Mouse (Mus musculus): ENCODE measurements around the gene Siae. TPM values are rescaled to one million over a fixed set of nuclear protein-coding genes. Genes with fewer than 3 reads are reported as not detected.

The Siae gene
- total RNA-seq, 1 experiment from 2014 or later, result 4.7 TPM

DNA sequence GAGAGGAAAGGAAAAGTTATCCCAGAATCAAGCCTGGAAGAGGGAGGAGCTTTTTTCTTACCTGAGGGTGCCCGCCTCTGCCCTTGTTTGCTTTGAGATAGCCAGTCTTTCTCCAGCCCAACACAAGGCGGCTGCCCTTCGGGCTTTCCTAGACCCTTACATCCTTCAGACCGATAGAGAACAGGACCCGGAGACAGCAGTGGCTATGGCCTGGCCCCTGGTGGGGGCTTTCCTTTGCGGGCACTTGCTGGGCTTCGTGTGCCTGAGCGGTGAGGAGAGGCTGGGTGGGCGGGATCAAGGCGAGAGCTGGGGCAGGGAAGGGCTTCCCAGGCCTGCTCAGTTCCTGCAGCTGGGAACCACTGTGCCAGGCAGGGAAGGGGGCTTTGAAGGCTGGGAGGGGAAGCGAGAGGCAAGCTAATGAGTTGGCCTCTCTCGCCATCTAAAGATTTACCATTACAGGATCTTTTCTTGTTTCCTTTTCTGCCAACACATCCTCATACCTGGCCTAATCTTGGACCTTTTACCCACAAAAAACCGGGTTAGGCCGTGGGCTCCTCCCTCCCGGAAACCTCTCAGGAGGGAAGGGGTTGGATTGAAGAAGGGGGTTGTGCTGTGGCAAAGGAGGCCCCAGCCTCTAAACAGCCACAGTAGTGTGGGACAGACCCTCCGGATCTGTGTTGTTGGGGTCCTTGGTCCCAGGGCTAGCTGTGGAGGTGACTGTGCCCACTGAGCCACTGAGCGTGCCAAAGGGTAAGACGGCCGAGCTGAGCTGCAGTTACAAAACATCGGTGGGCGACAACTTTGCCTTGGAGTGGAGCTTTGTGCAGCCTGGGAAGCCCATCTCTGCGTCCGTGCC is 16.1 kb upstream of the Siae start, which contains the start of gene Vsig2:
Gene Vsig2 (plus strand): TSS at position 86 of the 856 bp plus-strand sequence.
- ATAC-seq (replicated peaks; ENCODE audit: insufficient number of reproducible peaks, low FRiP score, low TSS enrichment, poor library complexity, severe bottlenecking), result no peak

DNA sequence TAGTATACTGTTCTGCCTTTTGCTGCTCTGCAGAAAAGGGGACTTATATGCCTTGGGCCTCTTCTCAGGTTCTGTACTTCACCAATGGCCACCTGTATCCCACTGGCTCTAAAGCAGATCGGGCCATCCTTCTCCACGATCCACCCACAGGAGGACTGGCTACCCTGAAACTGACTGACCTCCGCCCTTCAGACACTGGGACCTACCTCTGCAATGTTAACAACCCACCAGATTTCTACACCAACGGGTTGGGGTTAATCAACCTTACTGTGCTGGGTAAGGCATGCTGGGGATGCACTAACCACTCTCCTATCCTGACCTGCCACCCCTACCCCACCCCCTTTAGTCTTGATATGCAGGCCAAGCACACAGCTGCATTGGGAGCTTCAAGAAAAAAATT is 15.3 kb upstream of the Siae start:
- no peak for ATAC-seq (replicated peaks; ENCODE audit: insufficient number of reproducible peaks, low FRiP score, low TSS enrichment, poor library complexity, severe bottlenecking)

DNA sequence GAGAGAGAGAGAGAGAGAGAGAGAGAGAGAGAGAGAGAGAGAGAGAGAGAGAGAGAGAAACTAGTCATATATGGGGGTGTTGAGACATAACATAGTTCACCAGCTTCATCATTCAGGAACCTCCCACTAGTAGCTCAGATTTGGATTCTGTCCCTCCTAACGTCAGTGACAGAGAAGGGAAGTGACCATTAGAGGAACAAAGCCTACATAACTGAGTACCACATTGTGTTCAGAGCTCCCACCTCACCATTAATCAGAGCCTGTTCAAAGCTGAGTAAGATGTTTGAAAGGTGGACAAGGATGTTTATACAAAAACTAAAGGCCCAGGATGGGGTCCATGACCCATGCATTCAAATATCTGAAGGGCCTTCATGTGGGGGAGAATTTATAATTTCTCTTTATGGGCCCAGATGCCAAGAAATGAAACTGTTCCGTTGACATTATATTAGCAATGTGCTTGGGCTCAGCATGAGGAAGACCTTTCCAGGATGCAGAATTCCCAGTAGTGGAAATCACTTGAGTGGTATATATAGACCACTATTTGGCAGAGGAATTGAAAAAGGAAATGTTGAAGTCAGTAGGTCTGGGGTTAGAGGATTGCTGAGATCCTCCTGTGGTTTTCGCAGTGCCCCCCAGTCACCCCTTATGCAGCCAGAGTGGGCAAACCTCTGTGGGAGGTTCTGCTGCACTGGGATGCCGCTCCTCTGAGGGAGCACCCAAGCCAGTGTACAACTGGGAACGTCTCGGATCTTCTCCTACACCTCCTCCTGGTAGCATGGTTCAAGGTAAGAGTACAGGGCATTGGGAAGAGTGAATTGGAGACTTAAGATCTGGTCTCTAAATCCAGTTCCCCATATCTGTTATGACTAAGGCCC is 14.6 kb upstream of the Siae start:
- ATAC-seq (replicated peaks; ENCODE audit: insufficient number of reproducible peaks, low FRiP score, low TSS enrichment, poor library complexity, severe bottlenecking), result no peak

DNA sequence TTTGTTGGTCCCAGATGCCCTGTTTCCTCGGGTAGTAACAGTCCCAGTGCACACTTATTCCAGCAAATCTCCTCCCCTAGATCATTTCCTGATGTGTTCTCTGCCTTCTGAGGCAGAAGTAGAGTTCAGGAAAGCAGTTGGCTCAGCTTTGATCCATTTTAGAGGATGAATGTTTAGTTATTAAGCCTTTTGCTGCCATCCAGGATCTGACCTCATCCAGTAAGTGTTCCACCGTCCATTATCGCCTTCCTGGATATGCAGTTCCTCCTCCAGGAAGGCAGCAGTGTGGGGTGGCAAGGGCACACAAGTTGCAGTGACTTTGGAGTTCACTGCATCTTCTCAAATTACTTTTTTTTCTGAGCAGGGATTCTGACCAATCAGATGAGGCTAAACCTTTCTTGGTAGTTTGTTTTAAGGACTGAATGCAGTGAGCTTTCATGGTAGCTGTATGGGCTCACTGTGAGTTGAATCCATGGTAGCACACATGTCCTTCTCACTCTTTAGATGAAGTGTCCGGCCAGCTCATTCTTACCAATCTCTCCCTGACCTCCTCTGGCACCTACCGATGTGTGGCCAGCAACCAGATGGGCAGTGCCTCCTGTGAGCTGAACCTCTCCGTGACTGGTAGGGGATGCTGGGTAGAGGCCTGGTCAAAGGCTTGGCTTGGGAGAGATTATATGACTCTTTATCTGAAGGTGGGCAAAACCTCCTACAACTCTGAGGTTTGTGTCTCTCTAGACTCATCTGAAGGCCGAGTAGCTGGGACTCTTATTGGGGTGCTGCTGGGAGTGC is 13.5 kb upstream of the Siae start:
- ATAC-seq (replicated peaks; ENCODE audit: insufficient number of reproducible peaks, low FRiP score, low TSS enrichment, poor library complexity, severe bottlenecking), result no peak

DNA sequence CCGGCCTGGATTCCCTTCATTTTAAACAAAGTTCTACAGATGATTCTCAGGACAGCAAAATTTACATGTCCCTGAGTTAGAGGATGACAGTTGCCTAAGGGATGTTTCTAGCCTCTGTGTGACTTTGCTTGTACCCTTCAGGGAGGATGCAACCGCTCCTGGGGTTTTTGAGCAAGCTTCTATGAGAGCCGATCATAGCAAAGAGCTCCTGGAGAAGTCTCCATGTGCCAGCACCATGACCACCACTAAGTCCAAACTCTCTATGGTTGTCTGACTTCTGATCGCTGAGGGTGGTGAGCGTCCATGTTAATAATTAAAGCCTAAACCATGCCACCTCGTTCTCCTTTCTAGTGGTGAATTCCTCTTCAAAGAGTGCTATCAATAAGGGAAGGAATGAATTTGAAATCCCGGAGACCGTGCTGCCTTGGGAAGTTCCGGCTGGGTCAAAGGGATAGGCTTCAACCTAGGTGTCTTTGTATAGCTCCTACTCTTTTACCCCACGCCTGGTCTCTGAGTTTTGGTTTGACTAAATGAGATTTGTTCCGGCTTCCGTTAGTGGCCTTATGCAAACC is 11.5 kb upstream of the Siae start:
- ATAC-seq (replicated peaks; ENCODE audit: insufficient number of reproducible peaks, low FRiP score, low TSS enrichment, poor library complexity, severe bottlenecking), result no peak

DNA sequence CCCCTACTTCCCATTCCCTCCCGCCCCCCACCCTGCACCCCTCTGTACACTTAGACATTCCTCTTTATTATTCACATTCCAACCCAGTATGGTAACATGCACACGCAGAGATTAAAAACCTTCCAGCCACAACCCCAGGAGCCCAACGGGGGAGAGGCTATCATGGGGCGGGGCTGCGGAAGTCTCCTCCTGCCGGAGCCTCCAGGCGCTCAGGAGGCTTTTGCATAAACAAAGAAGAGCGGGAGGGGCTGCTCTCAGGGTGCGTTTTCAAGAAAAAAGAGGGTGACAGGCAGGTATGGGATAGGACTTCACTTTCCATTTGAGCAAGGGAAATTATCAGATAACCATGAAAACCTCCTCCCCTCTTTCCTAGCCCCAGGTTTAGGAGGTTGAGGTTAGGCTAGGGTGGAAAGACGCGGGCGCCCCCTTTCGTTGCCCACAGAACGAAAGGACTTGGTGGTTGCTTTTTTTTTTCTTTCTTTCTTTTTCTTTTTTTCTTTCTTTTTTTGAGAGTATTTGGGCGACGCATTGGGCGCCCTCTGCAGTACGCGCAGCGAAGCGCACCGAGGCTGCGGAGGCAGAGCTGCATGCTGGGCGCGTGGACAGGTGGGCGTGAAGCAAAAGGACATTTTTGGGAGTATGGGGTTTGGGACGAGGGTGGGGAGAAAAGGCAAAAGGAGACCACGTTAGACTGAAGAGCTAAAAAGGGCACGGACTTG is 10.9 kb upstream of the Siae start:
- ATAC-seq (replicated peaks; ENCODE audit: insufficient number of reproducible peaks, low FRiP score, low TSS enrichment, poor library complexity, severe bottlenecking), result 0 out of 2 replicates have a peak, but pooled peaks have one; percentile 33

DNA sequence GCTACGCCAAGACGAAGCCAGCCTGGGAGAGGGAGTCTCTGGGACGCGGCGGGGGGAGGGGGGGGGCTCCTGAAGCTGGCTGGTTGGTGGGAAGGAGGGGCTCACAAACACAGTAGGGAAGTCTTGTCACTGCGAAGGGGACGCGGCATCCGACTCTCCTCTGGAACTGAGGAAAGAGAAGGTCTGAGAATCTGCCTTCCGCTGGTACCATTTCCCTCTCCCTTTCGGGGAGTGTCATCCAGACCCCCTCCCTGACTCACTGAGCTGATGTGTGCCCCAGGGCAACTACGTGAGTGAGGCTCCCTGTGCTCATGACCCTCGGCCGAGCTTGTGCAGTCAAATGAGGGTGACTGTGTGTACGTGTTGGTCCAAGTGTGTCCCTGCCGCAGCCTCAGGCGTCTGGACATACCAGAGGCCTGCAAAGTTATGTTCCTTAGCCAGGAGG is 10.3 kb upstream of the Siae start:
- no peak for ATAC-seq (replicated peaks; ENCODE audit: insufficient number of reproducible peaks, low FRiP score, low TSS enrichment, poor library complexity, severe bottlenecking)

DNA sequence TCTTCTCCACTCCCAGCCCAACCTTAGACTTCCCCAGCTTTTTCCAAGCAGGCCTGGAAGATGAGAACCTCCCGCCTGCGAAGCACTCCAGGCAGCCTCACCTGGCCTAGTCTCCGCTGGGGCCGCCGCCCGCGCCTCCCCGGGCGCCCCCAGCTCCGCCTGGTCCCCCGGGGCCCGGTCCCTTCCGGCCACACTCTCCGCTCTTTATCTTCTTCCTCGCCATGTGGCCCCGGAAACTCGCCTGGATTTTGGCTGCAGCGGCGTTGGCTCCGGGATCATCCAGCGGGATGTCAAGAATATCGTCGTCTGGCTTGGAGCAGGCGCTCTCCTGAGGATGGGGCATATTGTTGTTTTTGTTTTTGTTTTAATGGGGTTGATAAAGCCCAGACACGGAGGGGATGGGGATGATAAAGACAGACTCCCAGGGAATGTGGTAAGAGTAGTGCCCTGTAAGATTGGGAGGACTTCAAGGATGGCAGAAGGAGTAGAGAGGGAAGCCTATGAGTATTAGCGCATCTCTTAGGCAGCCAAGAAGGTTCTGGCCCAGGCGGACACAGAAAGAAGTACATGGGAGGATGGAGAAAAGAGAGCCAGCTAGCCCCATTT is 9.5 kb upstream of the Siae start:
- no peak for ATAC-seq (replicated peaks; ENCODE audit: insufficient number of reproducible peaks, low FRiP score, low TSS enrichment, poor library complexity, severe bottlenecking)

DNA sequence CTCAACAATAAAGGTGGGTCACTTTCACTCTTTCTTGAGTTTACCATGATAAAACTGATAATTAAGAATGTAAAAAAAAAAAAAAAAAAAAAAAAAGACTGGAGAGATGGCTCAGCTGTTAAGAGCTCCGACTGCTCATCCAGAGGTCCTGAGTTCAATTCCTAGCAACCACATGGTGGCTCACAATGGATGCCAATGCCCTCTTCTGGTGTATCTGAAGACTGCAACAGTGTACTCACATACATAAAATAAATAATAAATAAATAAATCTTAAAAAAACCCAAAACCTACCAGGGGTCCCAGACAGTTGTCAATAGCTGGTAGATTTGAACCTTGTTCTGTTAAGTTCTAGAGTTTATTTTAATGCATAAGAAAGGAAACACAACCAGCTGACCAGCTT is 8.6 kb upstream of the Siae start:
- no peak for ATAC-seq (replicated peaks; ENCODE audit: insufficient number of reproducible peaks, low FRiP score, low TSS enrichment, poor library complexity, severe bottlenecking)

DNA sequence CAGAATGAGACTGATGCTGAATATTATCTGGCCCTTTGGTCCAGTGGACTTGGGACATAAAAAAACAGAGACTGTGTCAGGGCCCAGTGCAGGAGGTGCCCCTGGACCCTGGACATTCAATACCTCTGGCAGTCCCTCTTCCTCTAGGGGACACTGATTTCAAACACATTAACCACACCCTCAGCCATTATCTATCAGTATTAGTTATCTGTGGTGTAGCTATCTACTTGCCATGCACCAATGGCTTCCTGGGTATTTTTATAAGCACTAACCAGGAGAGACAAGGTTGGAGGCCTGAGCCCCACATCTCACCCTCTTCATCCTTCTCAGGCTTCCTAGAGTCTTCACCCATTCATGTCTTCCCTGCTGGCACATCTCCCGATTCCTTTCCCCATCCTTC is 5.1 kb upstream of the Siae start:
- ATAC-seq (replicated peaks; ENCODE audit: insufficient number of reproducible peaks, low FRiP score, low TSS enrichment, poor library complexity, severe bottlenecking), result no peak

DNA sequence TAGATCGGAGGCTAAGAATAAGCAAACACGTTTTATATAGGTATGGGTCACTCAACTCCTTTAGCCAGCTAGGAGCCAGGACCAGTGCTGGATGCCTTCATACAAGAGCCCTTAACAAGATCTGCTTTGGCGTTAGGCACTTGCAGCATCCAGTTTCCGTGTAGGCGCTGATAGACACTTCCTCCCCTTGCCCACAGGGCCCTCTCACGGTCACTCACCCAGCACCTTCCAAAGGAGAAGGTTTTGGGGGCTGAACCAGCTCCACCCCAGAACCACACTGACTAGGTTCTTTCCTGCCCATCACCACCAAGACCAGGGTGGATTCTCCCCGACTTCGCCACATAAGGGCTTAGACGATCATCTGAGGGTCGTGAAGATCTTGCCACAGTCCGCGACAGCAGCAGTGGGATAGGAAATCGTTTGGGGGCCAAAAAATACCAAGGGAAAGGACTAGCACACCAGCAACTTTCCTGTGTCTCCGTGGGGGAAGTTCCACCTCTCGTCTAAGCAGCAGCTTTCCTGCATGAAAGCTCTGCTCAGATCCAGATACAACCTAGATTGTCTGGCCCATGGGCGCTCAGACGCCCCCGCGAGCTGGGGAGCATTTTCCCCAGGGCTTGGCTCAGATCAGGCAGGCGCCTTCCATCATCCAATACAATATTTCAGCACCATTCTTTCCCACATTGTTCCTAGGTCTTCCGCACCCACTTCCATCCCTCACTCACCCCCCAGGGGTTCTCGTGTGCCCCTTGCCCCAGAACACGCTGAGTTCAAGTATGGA is 3.6 kb upstream of the Siae start:
- ATAC-seq (replicated peaks; ENCODE audit: insufficient number of reproducible peaks, low FRiP score, low TSS enrichment, poor library complexity, severe bottlenecking), result no peak

DNA sequence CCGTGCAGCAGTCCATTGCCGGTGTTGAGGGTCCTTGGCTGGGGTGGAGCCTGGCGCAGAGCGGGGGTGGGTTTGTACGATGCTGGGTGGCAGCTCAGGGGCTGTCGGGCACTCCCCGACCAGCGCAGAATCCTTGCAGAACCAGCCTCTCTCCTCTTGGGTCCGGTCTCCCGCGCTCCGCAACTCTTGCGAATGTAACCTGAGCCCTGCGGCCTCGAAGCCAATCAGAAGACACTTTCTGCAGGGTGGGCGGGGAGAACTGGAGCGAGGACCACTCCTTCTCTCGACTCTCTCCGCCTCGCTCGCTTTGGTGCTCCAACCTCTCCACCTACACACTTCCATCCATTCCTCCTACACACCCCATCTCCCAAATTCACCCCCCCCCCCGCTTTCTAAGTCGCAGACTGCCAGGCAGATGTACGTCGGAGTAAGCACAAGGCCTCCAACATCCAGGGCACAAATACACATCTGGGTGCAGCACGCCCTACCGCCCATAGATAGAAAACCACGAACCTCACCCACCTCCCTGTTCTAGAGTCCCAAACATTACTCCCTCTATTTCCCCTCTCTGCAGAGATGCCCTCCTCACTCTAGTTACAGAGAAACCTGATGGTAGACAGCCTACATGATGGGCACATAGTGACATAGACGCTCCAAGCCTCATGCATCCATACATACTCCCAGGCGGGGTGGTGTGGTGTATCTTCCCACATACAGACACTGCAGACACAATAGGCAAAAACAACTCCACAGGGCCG is 2.8 kb upstream of the Siae start, which contains the start of gene Nrgn:
Gene Nrgn (minus strand): TSS at position 369 of the 758 bp plus-strand sequence.
- no peak for ATAC-seq (replicated peaks; ENCODE audit: insufficient number of reproducible peaks, low FRiP score, low TSS enrichment, poor library complexity, severe bottlenecking)

DNA sequence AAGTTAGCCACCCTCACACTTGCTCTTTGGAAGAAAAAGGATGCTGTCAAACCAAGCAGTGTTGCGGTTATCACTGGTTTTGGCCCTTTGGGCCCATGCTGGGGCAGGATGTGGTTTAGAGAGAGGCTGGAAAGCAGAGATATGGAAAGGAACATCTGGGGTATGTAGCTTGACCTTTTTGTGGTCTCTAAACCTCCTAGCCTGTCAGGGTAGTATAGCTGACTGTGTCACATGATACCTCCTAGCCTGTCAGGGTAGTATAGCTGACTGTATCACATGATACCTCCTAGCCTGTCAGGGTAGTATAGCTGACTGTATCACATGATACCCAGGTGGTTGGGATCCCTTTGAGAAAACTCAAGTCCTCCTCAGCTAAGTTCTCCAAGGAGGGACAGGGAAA is 1.2 kb upstream of the Siae start:
- peak; percentile 54; the same call in 1 of the 2 replicates for ATAC-seq (replicated peaks; ENCODE audit: insufficient number of reproducible peaks, low FRiP score, low TSS enrichment, poor library complexity, severe bottlenecking)

DNA sequence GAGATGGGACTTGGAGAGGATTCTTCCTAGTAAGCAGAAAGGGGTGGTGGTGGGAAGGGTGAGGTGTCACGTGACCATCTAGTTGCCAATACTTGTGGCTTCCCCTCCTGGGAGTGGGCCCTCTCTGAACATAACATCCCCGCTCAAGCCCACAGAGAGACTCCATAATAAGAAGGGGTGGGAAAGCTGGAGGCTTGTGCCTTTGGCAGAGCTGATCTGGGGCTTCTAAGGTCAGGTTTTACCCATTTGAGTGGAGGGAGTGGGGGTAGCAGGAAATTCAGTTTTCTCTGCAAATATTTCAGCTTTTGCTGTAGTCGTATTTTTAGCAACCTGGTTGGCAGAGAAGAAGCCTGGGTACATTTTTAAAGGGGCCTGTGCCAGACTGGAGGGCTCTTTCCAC is 868 bp downstream of the Siae start:
- no peak for ATAC-seq (replicated peaks; ENCODE audit: insufficient number of reproducible peaks, low FRiP score, low TSS enrichment, poor library complexity, severe bottlenecking)

DNA sequence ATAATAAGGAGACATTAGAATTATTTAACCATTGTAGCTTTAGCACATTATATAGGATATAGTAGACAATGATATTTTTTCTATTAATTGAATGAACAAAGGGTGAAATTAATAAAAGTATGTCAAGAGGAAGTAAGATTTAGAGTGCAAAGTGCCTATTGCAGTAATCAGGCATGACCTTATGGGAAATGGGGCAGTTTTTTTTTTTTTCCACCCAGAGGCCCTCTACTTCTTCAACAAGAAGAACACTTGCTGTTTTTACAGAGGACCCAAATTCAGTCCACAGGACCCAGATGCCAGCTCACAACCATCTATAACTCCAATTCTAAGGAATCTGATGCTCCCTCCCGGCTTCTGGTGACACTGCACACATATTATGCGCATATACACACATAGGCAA is 5.1 kb downstream of the Siae start:
- ATAC-seq (replicated peaks; ENCODE audit: insufficient number of reproducible peaks, low FRiP score, low TSS enrichment, poor library complexity, severe bottlenecking), result no peak

DNA sequence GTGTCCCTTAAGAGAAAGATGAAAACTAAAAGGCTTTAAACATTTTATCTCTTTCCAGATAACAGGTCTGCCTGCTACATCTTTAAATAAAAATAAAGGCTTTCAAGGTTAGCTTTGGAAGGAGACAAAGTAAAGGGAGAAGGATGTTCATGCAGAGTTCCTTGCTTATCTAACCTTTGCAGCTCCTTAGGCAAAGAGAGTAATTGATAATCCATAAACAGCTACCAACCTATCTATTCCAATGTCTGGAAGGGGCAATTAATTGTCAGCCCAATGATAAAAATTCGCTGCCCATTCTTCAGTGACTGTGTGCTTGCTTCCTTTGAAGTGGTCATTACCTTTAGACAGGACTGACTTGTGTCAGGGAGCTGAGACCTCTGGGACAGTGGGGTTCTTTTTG is 8.3 kb downstream of the Siae start:
- no peak for ATAC-seq (replicated peaks; ENCODE audit: insufficient number of reproducible peaks, low FRiP score, low TSS enrichment, poor library complexity, severe bottlenecking)

Measured in monocyte, adult 5-6 weeks (primary cell).